Mouse (Mus musculus) ES-Bruce4 (cell line): ENCODE data around the gene Tctex1d2. TPM values are rescaled to one million over a fixed set of nuclear protein-coding genes. Genes with fewer than 3 reads are reported as not detected.

Experiments used
- H3K27ac ChIP-seq: 2 replicates; pipeline ENCODE4 v1.5.1; 2012; ENCODE audit warnings: low read length, inconsistent platforms; ENCODE audit not compliant: insufficient read depth
- H3K27me3 ChIP-seq: 2 replicates; pipeline ENCODE4 v1.6.1; 2012; ENCODE audit warnings: mild to moderate bottlenecking, low read length, inconsistent platforms; ENCODE audit not compliant: control insufficient read depth, poor library complexity, insufficient read depth, severe bottlenecking
- H3K36me3 ChIP-seq: 2 replicates; pipeline ENCODE4 v1.6.1; 2012; ENCODE audit warnings: inconsistent platforms, mild to moderate bottlenecking, low read length, moderate library complexity; ENCODE audit not compliant: control insufficient read depth, poor library complexity, insufficient read depth, severe bottlenecking
- H3K4me1 ChIP-seq: one replicate; pipeline ENCODE4 v1.8.1; 2011; ENCODE audit warnings: low read length; ENCODE audit not compliant: control insufficient read depth, insufficient read depth
- H3K4me3 ChIP-seq: 2 replicates; pipeline ENCODE4 v1.5.1; 2011; ENCODE audit warnings: low read depth, mild to moderate bottlenecking, low read length
- H3K9ac ChIP-seq: 2 replicates; pipeline ENCODE4 v1.6.1; 2012; ENCODE audit warnings: low read depth, mild to moderate bottlenecking, inconsistent platforms; ENCODE audit not compliant: poor library complexity, severe bottlenecking
- H3K9me3 ChIP-seq: replicated peaks from 2 replicates; pipeline ENCODE4 v1.6.1; 2012; ENCODE audit warnings: mild to moderate bottlenecking, low read length, inconsistent platforms; ENCODE audit not compliant: control insufficient read depth, poor library complexity, insufficient read depth, severe bottlenecking
- CTCF ChIP-seq: IDR thresholded peaks from one replicate; pipeline ENCODE4 v1.8.1; 2011; ENCODE audit warnings: low read depth, low read length
- EP300 ChIP-seq: IDR thresholded peaks from 2 replicates; pipeline ENCODE4 v1.6.1; 2011; ENCODE audit warnings: low read depth, low read length; ENCODE audit not compliant: insufficient read depth
- POLR2A ChIP-seq: IDR thresholded peaks from one replicate; pipeline ENCODE4 v1.8.1; 2011; ENCODE audit warnings: low read length; ENCODE audit not compliant: insufficient read depth
- polyA plus RNA-seq: library from polyadenylated mRNA; stranded (reverse); fragments of >200 nt; gene quantifications from 2 replicates; pipeline ENCODE4 v1.2.4, GENCODE M21; 2011; ENCODE audit warnings: low read depth; ENCODE audit not compliant: missing spikeins, insufficient read depth, insufficient read length

The Tctex1d2 gene
- polyA plus RNA-seq, 1 experiment: 36.6 TPM

DNA sequence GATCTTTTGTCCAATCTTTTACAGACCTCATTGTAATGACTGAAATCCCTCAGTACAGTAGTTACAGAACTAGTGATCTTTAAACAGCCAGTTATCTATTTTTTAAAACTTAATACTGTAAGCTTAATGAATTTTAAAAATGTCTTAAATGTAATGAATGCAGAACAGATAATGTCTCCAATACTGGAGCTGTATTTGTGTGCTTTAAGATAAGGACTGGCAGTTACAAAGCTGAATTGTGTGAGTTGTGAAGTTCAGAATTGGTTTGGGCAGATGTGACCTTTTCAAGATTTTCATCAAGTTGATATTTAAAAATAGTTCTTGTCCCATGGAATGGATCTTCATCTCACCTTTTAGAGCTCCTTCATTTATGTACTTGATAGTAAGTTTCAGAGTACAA, 30.5 kb upstream of the Tctex1d2 start:
- Histone ChIP-seq H3K4me3 (no peak overlapping the region), H3K9ac (no peak overlapping the region), H3K27me3 (no peaks in the 10 kb centered on the region), H3K36me3 (peaks cover 24% of the 10 kb centered on the region), H3K4me1 (no peaks in the 10 kb centered on the region), H3K9me3 (no peaks in the 10 kb centered on the region), H3K27ac (no peak overlapping the region)
- TF ChIP-seq CTCF (no peak), EP300 (no peak), POLR2A (no peak)

DNA sequence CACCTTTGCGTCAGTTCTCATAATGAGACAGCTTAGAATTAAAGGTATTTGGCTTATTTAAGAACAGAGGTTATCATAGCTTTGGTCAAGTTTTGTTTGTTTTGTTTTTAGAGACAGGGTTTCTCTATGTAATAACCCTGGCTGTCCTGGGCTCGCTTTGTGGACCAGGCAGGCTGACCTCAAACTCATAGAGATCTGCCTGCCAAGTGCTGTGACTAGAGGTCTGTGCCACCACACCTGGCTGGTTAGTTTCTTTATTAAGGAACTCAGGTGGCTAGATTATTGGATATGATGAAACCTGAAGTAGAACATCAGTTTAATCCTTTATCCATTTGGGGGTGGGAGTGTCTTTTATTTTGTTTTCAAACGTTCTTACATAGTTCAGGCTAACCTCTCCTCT, 29.7 kb upstream of the Tctex1d2 start:
- TF ChIP-seq EP300: no peak
- TF ChIP-seq CTCF: no peak
- no peak for TF ChIP-seq POLR2A
- no peak overlapping the region for H3K27ac ChIP-seq
- no peak overlapping the region for H3K4me3 ChIP-seq
- peaks cover 21% of the 10 kb centered on the region for H3K36me3 ChIP-seq
- no peaks in the 10 kb centered on the region for H3K9me3 ChIP-seq
- H3K9ac ChIP-seq: no peak overlapping the region
- no peaks in the 10 kb centered on the region for H3K4me1 ChIP-seq
- H3K27me3 ChIP-seq: no peaks in the 10 kb centered on the region

DNA sequence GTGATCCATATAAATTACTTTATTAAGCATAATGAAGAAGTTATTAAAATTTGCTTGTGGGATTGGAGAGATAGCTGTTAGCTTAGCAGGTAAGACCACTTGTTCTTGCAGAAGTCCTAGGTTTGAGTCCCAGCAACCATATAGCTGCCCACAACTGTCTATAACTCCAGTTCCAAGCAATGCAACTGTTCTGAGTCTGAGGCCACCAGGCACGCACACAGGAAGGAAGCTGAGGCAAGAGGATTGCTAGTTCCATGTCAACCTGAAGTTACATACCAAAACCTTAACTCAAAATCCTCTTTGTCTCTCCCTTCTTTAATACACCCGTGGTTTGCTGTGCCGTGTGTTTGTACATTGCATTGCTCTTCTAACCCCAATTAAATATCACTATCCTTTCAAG, 28.6 kb upstream of the Tctex1d2 start:
- H3K27me3 ChIP-seq: no peaks in the 10 kb centered on the region

DNA sequence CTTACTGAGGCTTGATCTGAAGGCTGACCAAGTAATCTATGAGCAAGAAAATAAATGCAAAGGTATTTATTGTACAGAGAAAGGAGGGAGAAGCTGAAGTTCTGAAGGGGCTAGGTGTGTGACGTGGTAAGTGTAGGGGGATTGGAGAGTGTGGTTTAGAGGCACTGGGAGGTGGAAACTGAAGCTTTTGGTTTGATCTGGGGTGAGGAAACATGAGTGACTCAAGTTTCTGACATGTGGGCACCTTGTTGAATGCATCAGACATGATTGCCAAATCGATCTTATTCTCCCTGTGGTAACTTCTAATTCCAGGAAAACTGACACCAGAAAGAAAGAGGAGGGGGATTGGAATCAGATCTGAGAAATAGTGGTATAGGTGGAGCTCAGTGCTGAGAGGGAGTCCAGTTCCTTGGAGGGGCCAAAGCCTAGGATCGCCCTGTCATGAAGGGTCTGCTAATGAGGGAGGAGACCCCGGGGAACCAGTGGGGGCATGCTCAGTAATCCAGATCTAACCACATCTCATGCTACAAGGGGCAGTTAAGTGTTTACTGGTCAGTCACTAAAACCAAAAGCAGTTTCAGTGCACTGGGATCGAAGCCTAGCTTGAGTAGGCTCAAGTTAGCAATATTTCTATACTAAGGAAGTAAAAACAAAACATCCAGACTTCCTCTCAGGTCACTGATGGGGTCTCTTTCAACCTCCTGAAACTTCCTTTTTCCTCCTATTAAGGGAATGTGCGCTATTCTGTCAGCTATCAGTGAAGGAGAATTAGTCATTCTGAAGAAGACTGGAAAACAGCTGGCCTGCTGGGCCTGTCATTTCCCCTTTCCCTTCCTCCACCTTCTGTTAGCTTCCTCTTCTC, 23.6 kb upstream of the Tctex1d2 start:
- Histone ChIP-seq H3K27ac (peak overlapping the region; percentile 54; the same call in 1 of the 2 replicates), H3K9me3 (no peaks in the 10 kb centered on the region), H3K4me3 (no peak overlapping the region), H3K36me3 (peaks cover 3% of the 10 kb centered on the region; the same call in 1 of the 2 replicates), H3K4me1 (no peaks in the 10 kb centered on the region), H3K27me3 (no peaks in the 10 kb centered on the region), H3K9ac (no peak overlapping the region)
- TF ChIP-seq POLR2A: no peak
- no peak for TF ChIP-seq EP300
- no peak for TF ChIP-seq CTCF

More for the DNA sequence above, 28.6 kb upstream of the Tctex1d2 start:
- Histone ChIP-seq H3K4me1 (no peaks in the 10 kb centered on the region), H3K27ac (no peak overlapping the region), H3K36me3 (peaks cover 14% of the 10 kb centered on the region), H3K9ac (no peak overlapping the region), H3K4me3 (no peak overlapping the region), H3K9me3 (no peaks in the 10 kb centered on the region)
- TF ChIP-seq CTCF (no peak), EP300 (no peak), POLR2A (no peak)

DNA sequence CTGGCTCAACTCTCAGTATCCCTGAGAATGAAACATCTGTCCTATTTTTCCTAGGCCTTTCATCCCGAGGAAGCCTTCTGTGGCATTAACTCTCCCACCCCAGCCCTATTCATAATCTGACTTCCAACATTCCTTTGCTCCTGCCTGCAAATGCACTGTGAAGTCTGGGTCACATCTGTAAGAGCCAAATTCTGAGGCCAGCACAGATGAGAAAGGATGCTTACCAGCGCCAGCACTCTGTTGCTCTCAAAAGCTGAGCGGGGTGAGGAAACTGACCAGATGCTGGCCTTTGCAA, 23.0 kb upstream of the Tctex1d2 start:
- H3K4me3 ChIP-seq: no peak overlapping the region
- no peak for TF ChIP-seq POLR2A
- H3K27ac ChIP-seq: no peak overlapping the region
- no peaks in the 10 kb centered on the region for H3K4me1 ChIP-seq
- H3K27me3 ChIP-seq: no peaks in the 10 kb centered on the region
- peaks cover 3% of the 10 kb centered on the region; the same call in 1 of the 2 replicates for H3K36me3 ChIP-seq
- no peak overlapping the region for H3K9ac ChIP-seq
- no peaks in the 10 kb centered on the region for H3K9me3 ChIP-seq

DNA sequence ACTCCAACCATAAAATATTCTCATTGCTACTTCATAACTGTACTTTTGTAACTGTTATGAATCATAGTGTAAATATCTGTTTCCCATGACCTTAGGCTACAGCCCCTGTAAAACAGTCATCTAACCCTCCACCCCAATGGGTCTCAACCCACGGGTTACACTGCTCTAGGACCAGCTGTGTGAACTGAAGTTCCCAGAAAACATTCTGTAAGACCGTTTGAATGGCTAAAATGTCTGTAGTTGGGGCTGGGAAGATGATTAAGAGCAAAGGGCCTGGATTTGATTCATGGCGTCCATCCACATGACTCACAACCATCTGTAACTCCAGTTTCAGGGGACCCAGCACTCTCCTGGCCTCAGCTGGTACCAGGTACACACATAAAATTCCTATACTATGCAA, 21.3 kb upstream of the Tctex1d2 start:
- H3K27me3 ChIP-seq: no peaks in the 10 kb centered on the region
- H3K9ac ChIP-seq: no peak overlapping the region
- no peak overlapping the region for H3K27ac ChIP-seq
- no peaks in the 10 kb centered on the region for H3K9me3 ChIP-seq
- H3K4me3 ChIP-seq: no peak overlapping the region
- H3K4me1 ChIP-seq: no peaks in the 10 kb centered on the region
- TF ChIP-seq EP300: no peak
- H3K36me3 ChIP-seq: peaks cover 2% of the 10 kb centered on the region; the same call in 1 of the 2 replicates
